Mouse (Mus musculus) ES-CJ7 (cell line): ENCODE results near the gene Hoxd9.

Experiments
- DNase-seq: peaks from one replicate; pipeline ENCODE4 v3.0.0; 2011; ENCODE audit warnings: low read depth, low spot score

The Hoxd9 gene

GRCm38 (mm10) chr2:74668370-74669229 lies 28.9 kb upstream of the Hoxd9 start:
- peak; percentile 58 for DNase-seq

- DNase-seq: peak; percentile 76
Measured at GRCm38 (mm10) chr2:74669230-74669578, 28.3 kb upstream of the Hoxd9 start.

GRCm38 (mm10) chr2:74669650-74670235 lies 27.8 kb upstream of the Hoxd9 start:
- DNase-seq: peak; percentile 53

GRCm38 (mm10) chr2:74670632-74671188 lies 26.8 kb upstream of the Hoxd9 start:
- no peak for DNase-seq

GRCm38 (mm10) chr2:74671847-74672246 lies 25.7 kb upstream of the Hoxd9 start:
- DNase-seq: no peak

GRCm38 (mm10) chr2:74672481-74673362 lies 24.8 kb upstream of the Hoxd9 start:
- peak; percentile 82 for DNase-seq

GRCm38 (mm10) chr2:74673835-74674425 lies 23.6 kb upstream of the Hoxd9 start:
- DNase-seq: no peak

- DNase-seq: peak; percentile 27
Measured at GRCm38 (mm10) chr2:74674881-74675665, 22.5 kb upstream of the Hoxd9 start, which contains the start of gene Hoxd12. Gene Hoxd12 (plus strand): TSS chr2:74675013.

- peak; percentile 13 for DNase-seq
Measured at GRCm38 (mm10) chr2:74675666-74676282, 21.8 kb upstream of the Hoxd9 start.

- no peak for DNase-seq
Measured at GRCm38 (mm10) chr2:74676376-74677052, 21.0 kb upstream of the Hoxd9 start.

GRCm38 (mm10) chr2:74677106-74677505 lies 20.4 kb upstream of the Hoxd9 start:
- DNase-seq: no peak

GRCm38 (mm10) chr2:74678891-74679595 lies 18.5 kb upstream of the Hoxd9 start, which contains the start of gene Hoxd11:
Gene Hoxd11 (plus strand): TSS chr2:74679557.
- DNase-seq: peak; percentile 72

GRCm38 (mm10) chr2:74679596-74679971 lies 17.9 kb upstream of the Hoxd9 start:
- DNase-seq: peak; percentile 70

- peak; percentile 70 for DNase-seq
Measured at GRCm38 (mm10) chr2:74679980-74680379, 17.5 kb upstream of the Hoxd9 start.

- DNase-seq: peak; percentile 57
Measured at GRCm38 (mm10) chr2:74680561-74681398, 16.7 kb upstream of the Hoxd9 start.

- peak; percentile 94 for DNase-seq
Measured at GRCm38 (mm10) chr2:74681594-74682531, 15.7 kb upstream of the Hoxd9 start.

GRCm38 (mm10) chr2:74682796-74683195 lies 14.7 kb upstream of the Hoxd9 start:
- DNase-seq: peak; percentile 17
